Mouse (Mus musculus): ENCODE measurements at regions not wholly inside any gene's neighbourhood (a gene's known extent, or its start where the extent isn't known, plus 50 kb on each side); places are given as distances from the start of the nearest gene placed in this dataset.

DNA sequence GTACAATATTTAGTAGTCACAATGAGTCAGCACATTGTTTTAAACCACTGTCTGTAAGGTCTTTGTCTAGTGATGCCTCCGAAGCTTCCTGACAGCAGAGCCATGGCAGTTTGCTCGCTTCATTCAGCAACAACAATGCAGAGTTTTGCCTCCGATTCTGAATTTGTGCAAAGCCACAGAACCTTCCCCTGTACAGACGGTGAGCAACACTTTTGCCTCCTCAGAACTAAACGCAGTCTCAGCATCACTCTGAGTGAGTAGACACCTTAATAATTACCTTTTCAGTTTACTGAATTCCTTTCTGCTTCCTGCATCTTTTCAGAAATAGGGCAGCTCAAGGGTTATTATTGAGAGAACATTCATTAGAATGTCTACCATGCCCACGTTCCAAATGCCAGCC, 107.9 kb downstream of the Nedd1 start:
- TF ChIP-seq TBP (IDR thresholded peaks at IDR 0.05; ENCODE audit: low read depth, low read length) (no peak), CHD2 (IDR thresholded peaks at IDR 0.05; ENCODE audit: low read length) (no peak), POLR2A (IDR thresholded peaks at IDR 0.05; ENCODE audit: control insufficient read depth in 1 of 2, insufficient read depth in 1 of 2, low read depth in 1 of 2, low read length in 2 of 2, poor library complexity in 1 of 2) (no peak)
- no peaks in the 10 kb centered on the region for H3K4me1 ChIP-seq (ENCODE audit: control insufficient read depth in 1 of 2, insufficient read depth in 2 of 2, low read length in 2 of 2)
- H3K9me3 ChIP-seq (replicated peaks; ENCODE audit: insufficient read depth, low read length): no peaks in the 10 kb centered on the region
- no peak overlapping the region for H3K27ac ChIP-seq (ENCODE audit: control insufficient read depth, low read depth, low read length)
- H3K79me2 ChIP-seq (ENCODE audit: control insufficient read depth, insufficient read depth, low read length, poor library complexity): no peaks in the 10 kb centered on the region
- H3K27me3 ChIP-seq (ENCODE audit: control insufficient read depth in 1 of 2, insufficient read depth in 2 of 2, low read length in 2 of 2): no peaks in the 10 kb centered on the region
- H3K9ac ChIP-seq (ENCODE audit: control insufficient read depth, low read depth, low read length, poor library complexity, severe bottlenecking): no peak overlapping the region
- H3K4me3 ChIP-seq (ENCODE audit: control insufficient read depth in 1 of 2, insufficient read depth in 1 of 2, low read depth in 2 of 2, low read length in 2 of 2): no peak overlapping the region
- H3K36me3 ChIP-seq (ENCODE audit: control insufficient read depth in 1 of 2, insufficient read depth in 2 of 2, low read length in 2 of 2): no peaks in the 10 kb centered on the region
- no peak for DNase-seq (ENCODE audit: low read depth, low spot score)

DNA sequence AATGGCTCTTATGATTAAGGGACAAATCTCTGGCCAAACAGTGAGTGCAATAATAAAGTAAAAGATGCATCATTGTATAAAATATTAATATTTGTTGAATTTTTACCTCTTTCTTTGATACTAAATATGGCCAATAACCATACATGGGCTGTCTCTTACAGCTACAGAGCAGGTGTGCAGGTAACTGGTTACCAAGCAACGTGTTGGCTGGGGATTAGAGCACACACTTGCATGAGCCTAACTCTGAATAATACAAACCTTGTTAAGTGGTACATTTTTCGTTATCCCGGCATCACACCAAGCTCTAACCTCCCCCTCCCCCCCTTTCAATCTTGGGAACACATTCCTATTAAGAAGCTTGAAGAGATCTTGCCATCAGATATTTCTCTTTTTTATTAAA, 111.2 kb downstream of the Nedd1 start:
- H3K9me3 ChIP-seq (replicated peaks; ENCODE audit: insufficient read depth, low read length): no peaks in the 10 kb centered on the region
- no peaks in the 10 kb centered on the region for H3K4me1 ChIP-seq (ENCODE audit: control insufficient read depth in 1 of 2, insufficient read depth in 2 of 2, low read length in 2 of 2)
- no peaks in the 10 kb centered on the region for H3K27me3 ChIP-seq (ENCODE audit: control insufficient read depth in 1 of 2, insufficient read depth in 2 of 2, low read length in 2 of 2)
- H3K9ac ChIP-seq (ENCODE audit: control insufficient read depth, low read depth, low read length, poor library complexity, severe bottlenecking): no peak overlapping the region
- H3K79me2 ChIP-seq (ENCODE audit: control insufficient read depth, insufficient read depth, low read length, poor library complexity): no peaks in the 10 kb centered on the region
- H3K36me3 ChIP-seq (ENCODE audit: control insufficient read depth in 1 of 2, insufficient read depth in 2 of 2, low read length in 2 of 2): no peaks in the 10 kb centered on the region
- no peak overlapping the region for H3K27ac ChIP-seq (ENCODE audit: control insufficient read depth, low read depth, low read length)
- DNase-seq (ENCODE audit: low read depth, low spot score): no peak
- TF ChIP-seq SIN3A (IDR thresholded peaks at IDR 0.05; ENCODE audit: low read length): no peak
- no peak overlapping the region for H3K4me3 ChIP-seq (ENCODE audit: control insufficient read depth in 1 of 2, insufficient read depth in 1 of 2, low read depth in 2 of 2, low read length in 2 of 2)

DNA sequence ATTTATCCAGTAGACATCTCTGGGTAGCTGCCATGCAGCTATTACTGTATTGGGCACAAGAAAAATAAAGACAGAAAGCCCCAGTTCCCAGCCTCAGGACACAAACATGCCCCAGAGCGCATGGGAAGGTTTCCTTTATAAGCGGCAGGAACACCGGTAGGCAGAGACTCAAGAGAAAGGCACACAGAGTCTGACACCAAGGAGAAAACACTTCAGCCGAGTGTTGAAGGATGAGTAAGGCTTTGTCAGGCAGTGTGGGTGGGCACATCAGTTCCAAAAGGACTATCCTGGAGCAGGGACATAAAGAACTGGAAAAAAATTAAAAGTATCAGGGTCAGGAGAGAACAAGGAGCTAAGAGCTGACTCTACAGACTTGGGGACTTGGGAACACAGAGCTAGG, 115.5 kb downstream of the Nedd1 start:
- DNase-seq (ENCODE audit: low read depth, low spot score): no peak
- Histone ChIP-seq H3K9ac (ENCODE audit: control insufficient read depth, low read depth, low read length, poor library complexity, severe bottlenecking) (no peak overlapping the region), H3K4me1 (ENCODE audit: control insufficient read depth in 1 of 2, insufficient read depth in 2 of 2, low read length in 2 of 2) (no peaks in the 10 kb centered on the region)

More for the DNA sequence above, 115.5 kb downstream of the Nedd1 start:
- Histone ChIP-seq H3K36me3 (ENCODE audit: control insufficient read depth in 1 of 2, insufficient read depth in 2 of 2, low read length in 2 of 2) (no peaks in the 10 kb centered on the region), H3K27ac (ENCODE audit: control insufficient read depth, low read depth, low read length) (no peak overlapping the region), H3K27me3 (ENCODE audit: control insufficient read depth in 1 of 2, insufficient read depth in 2 of 2, low read length in 2 of 2) (no peaks in the 10 kb centered on the region), H3K79me2 (ENCODE audit: control insufficient read depth, insufficient read depth, low read length, poor library complexity) (no peaks in the 10 kb centered on the region), H3K9me3 (replicated peaks; ENCODE audit: insufficient read depth, low read length) (no peaks in the 10 kb centered on the region), H3K4me3 (ENCODE audit: control insufficient read depth in 1 of 2, insufficient read depth in 1 of 2, low read depth in 2 of 2, low read length in 2 of 2) (no peak overlapping the region)
- TF ChIP-seq E2F4 (IDR thresholded peaks at IDR 0.05; ENCODE audit: borderline replicate concordance, low read depth, low read length): no peak
- TF ChIP-seq BHLHE40 (IDR thresholded peaks at IDR 0.05; ENCODE audit: borderline replicate concordance, low read depth, low read length): no peak
- no peak for TF ChIP-seq SIN3A (IDR thresholded peaks at IDR 0.05; ENCODE audit: low read length)
- TF ChIP-seq TAL1 (IDR thresholded peaks at IDR 0.05; ENCODE audit: low read length): no peak
- TF ChIP-seq SMC3 (IDR thresholded peaks at IDR 0.05; ENCODE audit: low read depth, low read length): no peak
- TF ChIP-seq RAD21 (IDR thresholded peaks at IDR 0.05; ENCODE audit: low read depth, low read length): no peak
- TF ChIP-seq MAX (IDR thresholded peaks at IDR 0.05; ENCODE audit: low read length): no peak
- TF ChIP-seq ZC3H11A (IDR thresholded peaks at IDR 0.05; ENCODE audit: low read depth, low read length): no peak
- no peak for TF ChIP-seq NELFE (IDR thresholded peaks at IDR 0.05; ENCODE audit: low read depth, low read length)
- no peak for TF ChIP-seq EP300 (IDR thresholded peaks at IDR 0.05; ENCODE audit: low read depth in 1 of 2, low read length in 2 of 2)
- TF ChIP-seq CTCF (IDR thresholded peaks at IDR 0.05 in 2 of 3, conservative IDR thresholded peaks at IDR 0.05 in 1 of 3; ENCODE audit: control insufficient read depth in 1 of 3, insufficient read depth in 1 of 3, low read depth in 2 of 3, low read length in 3 of 3, poor library complexity in 1 of 3, severe bottlenecking in 1 of 3): no peak
- TF ChIP-seq TCF12 (IDR thresholded peaks at IDR 0.05; ENCODE audit: low read depth, low read length): no peak
- TF ChIP-seq KAT2A (conservative IDR thresholded peaks at IDR 0.05; ENCODE audit: low read depth, low read length): no peak
- no peak for TF ChIP-seq MAFK (IDR thresholded peaks at IDR 0.05; ENCODE audit: borderline replicate concordance, low read depth, low read length)
- no peak for TF ChIP-seq MXI1 (IDR thresholded peaks at IDR 0.05; ENCODE audit: low read depth, low read length)
- TF ChIP-seq GABPA (IDR thresholded peaks at IDR 0.05; ENCODE audit: low read depth, low read length): no peak
- TF ChIP-seq ZNF384 (IDR thresholded peaks at IDR 0.05; ENCODE audit: low read depth, low read length): no peak
- no peak for TF ChIP-seq POLR2AphosphoS5 (IDR thresholded peaks at IDR 0.05; ENCODE audit: borderline replicate concordance, low read depth, low read length)
- TF ChIP-seq POLR2AphosphoS2 (IDR thresholded peaks at IDR 0.05; ENCODE audit: low read length): no peak
- TF ChIP-seq MEF2A (IDR thresholded peaks at IDR 0.05; ENCODE audit: extremely low read depth, insufficient replicate concordance, low read depth, low read length, poor library complexity, severe bottlenecking): no peak

All from MEL (cell line).